Mouse (Mus musculus): ENCODE measurements around the gene Emilin3. TPM values are rescaled to one million over a fixed set of nuclear protein-coding genes. Genes with fewer than 3 reads are reported as not detected.
"Not testable (repeated sequence)": the region's sequence is repeated elsewhere in the genome, so short reads cannot be mapped to it uniquely, and the experiment has no call there.

Gene Emilin3
- total RNA-seq (2017): not detected in 2 replicates

DNA sequence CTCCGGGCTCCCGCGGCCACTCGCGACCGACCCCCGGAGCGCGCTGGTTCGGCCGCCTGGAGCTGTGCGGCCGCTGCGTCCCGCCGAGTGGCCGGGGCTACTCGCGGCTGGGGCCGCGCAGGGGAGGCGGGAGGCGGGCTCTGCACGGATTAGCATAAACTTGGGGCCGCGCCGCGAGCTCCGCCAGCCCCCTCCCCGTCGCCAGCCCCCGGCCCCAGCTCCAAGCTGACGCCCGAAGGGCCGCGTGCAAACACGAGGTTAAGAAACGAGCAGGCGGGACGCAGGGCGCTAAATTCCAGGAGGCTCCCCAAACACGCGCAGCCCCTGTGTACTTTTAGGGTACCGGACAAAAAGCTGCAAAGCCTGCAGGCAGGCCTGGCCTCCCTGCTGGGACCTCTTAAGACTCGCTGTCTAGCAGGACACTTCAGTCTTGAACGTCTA lies at the start of gene Emilin3:
Gene Emilin3 (minus strand): TSS at position 98 of the 441 bp plus-strand sequence.
- no peak for ATAC-seq (replicated peaks; ENCODE audit: low read depth, poor library complexity, severe bottlenecking)

DNA sequence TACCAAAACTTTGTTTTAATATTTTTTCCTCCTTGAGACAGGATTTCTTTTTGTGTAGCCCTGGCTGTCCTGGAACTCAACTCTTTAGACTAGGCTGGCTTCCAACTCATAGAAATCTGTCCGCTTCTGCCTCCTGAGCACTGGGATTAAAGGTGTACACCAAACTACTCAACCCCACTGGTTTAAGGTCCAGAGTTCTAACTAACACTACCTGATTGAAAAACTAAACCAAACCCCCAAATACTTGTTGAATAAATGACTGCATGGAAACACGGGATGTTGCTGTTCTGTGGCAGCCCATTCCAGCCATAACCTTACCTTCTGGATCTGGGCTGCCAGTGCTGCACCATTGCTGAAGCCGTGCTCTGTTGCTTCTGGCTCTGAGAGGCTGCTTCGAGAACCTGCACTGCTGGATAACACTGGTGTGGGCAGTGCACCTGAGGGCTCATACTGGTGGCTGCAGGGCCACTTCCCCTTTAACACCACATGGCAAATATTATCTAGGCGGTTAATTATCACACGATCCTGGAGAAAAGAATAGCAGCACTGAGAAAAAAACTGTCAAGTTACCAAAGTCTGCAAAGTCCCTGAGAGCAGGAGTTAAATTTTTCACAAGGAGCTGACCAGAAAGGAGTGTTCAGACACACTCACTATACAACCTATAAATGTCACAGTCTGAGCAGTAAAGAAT lies 49.0 kb upstream of the Emilin3 start:
- ATAC-seq (replicated peaks; ENCODE audit: low read depth, poor library complexity, severe bottlenecking): peak; percentile 46; the same call in 1 of the 2 replicates

DNA sequence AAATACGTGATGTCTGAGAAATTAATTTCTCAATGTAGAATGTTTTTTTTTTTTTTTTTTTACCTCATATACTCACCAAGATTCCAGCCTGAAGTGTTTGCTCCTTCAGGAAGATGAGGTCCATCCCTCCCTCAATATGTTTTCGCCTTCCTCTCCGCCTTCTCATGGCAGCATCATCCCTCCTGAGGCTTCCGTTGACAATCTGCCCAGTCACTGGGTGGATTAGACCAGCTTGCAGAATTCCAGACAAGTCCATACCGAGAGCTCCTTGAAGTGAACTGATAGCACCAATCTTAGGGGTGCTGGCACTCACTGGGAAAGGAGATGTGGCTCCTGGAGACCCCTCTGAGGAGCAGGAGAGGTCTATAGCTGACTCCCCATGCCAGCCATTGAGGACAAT lies 47.8 kb upstream of the Emilin3 start:
- ATAC-seq (replicated peaks; ENCODE audit: low read depth, poor library complexity, severe bottlenecking): no peak

DNA sequence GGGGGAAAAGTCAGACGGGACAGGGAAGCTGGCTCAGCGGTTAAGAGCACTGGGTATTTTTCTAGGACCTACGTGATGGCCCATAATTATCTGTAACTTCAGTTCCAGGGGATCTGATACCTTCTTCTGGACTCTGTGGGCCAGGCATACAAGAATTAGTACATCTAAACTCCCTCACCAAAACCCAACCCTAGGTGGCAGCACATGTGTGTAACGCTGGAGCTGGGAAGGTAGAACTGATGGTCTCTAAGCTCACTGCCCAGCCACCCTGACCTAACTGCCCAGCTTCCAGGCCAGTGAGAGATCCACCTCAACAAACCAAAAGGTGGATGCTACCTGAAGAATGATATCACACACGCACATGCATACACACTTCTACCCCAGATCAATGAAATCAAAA lies 46.6 kb upstream of the Emilin3 start:
- no peak for ATAC-seq (replicated peaks; ENCODE audit: low read depth, poor library complexity, severe bottlenecking)

DNA sequence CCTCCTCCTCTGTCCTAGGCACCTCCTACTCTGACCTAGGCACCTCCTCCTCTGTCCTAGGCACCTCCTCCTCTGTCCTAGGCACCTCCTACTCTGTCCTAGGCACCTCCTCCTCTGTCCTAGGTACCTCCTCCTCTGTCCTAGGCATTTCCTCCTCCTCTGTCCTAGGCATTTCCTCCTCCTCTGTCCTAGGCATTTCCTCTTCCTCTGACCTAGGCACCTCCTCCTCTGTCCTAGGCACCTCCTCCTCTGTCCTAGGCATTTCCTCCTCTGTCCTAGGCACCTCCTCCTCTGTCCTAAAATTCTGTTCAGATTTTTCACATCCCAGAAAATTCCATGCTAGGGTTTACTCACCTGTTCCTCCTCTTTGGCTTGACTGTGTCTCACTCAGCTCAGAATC lies 45.7 kb upstream of the Emilin3 start:
- not testable (repeated sequence) for ATAC-seq (replicated peaks; ENCODE audit: low read depth, poor library complexity, severe bottlenecking)

DNA sequence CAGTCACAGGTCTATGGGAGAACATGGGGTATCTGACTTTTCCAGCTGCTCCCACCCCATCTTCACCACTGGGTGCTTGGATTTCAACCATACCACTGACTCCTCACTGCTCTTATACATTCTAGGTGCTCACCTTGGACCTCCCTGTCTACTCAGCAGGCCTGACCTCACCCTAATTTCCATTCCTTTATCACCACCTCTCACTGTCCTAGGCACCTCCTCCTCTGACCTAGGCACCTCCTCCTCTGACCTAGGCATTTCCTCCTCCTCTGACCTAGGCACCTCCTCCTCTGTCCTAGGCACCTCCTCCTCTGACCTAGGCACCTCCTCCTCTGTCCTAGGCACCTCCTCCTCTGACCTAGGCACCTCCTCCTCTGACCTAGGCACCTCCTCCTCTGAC lies 45.2 kb upstream of the Emilin3 start:
- ATAC-seq (replicated peaks; ENCODE audit: low read depth, poor library complexity, severe bottlenecking): not testable (repeated sequence)

DNA sequence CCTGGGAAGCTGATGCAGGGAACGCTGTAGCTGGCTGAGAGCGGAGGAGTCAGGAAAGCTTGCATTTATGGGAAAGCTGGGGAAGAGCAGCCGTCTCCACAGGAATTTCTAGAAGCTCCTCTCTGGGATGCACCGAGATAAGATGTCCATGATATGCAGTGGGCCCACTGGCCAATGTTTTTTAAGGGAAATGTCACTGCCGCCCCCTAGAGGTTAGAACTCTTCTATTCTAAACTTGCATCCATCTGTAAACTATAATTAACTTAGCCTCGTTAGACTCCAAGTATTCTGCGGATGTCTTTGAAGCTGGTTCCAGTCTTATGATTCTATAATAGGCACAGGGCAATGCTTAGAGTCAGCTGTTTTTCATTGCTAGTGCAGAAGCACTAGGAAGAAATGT lies 43.2 kb upstream of the Emilin3 start:
- no peak for ATAC-seq (replicated peaks; ENCODE audit: low read depth, poor library complexity, severe bottlenecking)

DNA sequence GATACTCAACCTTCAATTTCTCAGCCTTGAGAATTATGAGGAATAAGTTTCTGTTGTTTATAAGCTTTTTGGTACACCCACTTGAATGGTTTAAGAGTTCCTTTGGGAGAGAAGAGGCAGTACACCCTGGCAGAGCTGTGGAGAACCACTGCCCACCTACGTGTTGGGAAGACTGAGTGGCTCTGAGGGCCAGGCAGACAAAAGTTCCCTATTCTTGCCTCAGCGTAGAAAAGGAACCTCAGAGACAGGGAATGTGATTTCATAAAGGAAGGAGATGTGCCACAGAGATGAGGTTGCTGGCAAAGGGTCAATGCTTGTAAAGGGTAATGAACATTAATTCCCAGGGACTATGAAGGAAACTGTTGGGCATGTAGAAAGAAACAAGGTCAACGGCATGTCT lies 42.4 kb upstream of the Emilin3 start:
- ATAC-seq (replicated peaks; ENCODE audit: low read depth, poor library complexity, severe bottlenecking): no peak

DNA sequence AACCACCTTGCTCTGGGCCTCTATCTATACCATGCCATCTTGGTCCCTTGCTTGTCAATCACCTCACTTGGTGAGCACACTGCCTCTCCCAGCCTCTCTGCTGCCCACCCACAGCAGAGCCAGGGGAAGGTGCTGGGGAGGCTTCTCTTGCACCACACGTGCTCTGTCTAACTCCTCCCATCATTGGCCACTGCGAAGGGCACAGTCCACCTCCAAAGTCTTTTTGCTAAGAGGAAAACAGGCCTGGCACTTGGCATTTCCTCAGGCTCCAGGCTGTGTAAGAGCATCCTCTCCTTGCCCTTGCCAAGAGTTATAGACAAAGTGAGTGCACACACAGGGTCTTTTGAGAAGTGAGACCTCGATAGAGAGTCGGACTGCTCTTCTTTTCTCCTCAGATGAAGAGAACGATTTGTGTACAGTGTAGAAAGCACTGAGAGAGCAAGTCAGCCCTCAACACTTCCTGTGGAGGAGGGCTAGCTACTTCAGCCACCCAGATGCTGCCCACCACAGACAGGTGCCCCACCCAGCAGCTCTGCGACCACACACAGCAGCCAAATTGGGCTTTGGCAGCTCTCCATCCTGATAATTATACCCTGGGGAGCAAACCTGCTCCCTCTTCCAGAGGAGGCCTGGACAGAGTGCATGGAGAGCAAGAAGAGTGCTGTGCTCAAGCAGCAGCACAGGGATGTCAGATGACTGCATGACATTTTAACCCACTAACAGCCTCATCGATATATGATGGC lies 41.2 kb upstream of the Emilin3 start:
- ATAC-seq (replicated peaks; ENCODE audit: low read depth, poor library complexity, severe bottlenecking): 0 out of 2 replicates have a peak, but pooled peaks have one; percentile 23

DNA sequence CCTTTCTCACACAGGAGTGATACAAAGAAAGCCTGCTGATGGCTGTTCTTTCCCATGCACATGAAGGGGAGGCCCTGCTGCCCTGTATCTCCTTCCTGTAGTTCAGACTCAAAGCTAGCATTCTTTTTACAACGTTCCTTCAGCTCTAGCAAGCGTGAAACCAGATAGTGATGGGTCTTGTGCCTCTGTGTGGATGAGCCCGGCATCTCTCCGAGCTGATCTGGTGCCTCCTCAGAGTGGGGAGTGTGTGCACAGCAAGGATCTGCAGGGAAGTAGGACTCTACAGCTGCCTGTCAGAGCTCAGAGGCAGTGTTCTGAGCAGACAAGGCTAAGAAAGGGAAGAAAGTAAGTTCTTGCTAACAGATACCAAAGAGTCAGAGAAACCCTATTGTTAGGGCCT lies 39.5 kb upstream of the Emilin3 start:
- no peak for ATAC-seq (replicated peaks; ENCODE audit: low read depth, poor library complexity, severe bottlenecking)

DNA sequence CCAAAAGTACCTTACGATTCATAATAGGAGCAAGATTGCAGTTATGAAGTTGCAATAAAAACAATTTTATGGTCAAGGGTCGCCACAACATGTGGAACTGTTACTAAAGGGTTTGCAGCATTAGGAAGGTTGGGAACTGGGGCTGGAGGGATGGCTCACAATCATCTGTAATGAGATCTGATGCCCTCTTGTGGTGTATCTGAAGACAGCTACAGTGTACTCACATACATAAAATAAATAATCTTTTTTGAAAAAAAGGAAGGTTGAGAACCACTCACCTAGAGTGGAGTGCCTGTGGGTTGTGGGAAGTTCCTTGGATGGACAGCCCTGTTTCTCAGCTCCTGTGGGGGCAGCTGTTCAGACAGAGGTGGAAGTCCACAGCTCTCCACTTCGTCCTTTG lies 30.3 kb upstream of the Emilin3 start:
- ATAC-seq (replicated peaks; ENCODE audit: low read depth, poor library complexity, severe bottlenecking): no peak

DNA sequence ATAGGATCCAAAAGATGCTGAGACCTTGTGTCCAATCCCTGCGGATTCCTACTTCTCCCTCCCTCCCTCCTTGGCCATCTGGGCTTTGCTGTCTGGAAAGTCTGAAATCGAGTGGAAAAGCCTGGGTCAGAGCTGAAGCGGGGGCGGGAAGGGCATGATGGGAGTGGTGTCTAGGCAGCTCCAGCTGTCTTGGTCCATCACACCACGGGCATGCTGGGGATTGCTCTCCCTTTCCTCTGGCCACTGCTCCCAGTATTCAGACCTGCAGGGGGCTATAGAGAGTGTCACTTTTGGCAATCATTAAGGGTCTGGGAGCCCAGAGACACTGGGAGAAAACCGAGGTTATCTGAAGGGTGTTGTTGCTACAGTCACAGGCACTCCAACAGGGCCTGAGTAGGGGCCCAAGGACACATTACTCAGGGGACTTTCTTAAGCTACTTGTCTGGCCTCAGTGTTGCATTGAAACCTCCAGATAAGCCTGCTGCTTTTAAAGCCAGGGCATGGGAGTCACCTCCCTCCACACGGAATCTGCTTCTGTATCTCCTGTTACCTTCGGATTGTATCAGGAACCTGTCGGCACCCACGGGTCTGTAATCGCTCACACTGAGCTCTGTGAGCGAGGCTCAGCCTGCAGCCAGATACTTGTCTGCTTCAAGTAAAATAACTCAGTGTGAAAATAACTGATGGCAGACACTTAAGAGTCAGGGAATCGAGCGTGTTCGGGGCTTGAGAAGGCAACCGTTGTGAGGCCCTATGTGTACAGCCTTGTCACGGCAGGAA lies 29.0 kb upstream of the Emilin3 start:
- no peak for ATAC-seq (replicated peaks; ENCODE audit: low read depth, poor library complexity, severe bottlenecking)

DNA sequence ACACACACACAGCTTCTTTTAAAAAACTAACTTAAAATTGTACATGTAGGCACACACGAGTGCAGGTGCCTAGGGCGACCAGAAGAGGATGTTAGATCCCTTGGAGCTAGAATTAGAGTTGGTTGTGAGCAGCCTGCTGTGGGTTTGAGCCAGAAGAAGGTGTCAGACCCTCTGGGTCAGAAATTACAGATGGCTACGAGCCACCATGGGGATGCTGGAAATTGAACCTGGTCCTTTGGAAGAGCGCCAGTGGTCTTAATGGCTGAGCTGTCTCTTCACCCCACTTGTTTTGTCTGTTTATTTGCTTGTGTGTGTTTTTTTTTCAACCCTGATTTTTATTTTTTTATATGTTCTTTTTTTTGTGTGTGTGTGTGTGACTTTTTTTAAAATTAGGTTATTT lies 22.3 kb upstream of the Emilin3 start:
- ATAC-seq (replicated peaks; ENCODE audit: low read depth, poor library complexity, severe bottlenecking): no peak

DNA sequence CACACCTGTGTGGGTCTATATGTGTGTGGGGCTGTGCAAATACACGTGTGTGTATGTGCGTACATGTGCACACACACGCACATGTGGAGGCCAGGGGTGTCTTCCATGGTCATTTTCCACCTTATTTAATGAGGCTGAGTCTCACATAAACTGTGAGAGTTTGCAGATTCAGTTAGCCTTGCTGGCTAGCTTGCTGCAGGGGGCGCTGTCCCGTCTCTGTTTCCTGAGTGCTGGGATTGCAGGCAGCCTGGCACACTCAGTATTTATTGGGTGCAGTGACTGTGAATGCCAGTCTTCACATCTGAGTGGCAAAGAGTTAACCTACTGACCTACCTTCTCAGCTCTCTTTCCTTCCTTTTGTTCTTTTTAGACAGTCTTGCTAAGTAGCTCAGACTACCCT lies 21.8 kb upstream of the Emilin3 start:
- ATAC-seq (replicated peaks; ENCODE audit: low read depth, poor library complexity, severe bottlenecking): 0 out of 2 replicates have a peak, but pooled peaks have one; percentile 45

DNA sequence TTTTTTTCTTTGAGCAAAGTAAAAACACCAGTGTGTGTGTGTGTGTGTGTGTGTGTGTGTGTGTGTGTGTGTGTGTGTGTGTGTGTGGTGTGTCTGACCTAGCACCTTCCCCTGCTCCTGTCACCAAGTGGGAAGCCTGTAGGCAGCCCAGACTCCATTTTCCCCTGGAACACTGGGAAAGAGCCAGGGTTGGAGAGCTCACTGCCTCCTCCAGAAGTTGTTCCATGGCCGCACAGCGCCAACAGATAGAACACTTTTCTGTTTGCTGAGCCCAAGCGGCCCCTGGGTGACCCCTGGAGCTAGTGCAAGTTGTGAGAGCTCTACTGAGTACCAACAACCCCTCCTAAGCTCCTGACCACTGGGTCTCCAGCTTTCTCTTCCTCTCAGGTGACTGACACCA lies 20.9 kb upstream of the Emilin3 start:
- no peak for ATAC-seq (replicated peaks; ENCODE audit: low read depth, poor library complexity, severe bottlenecking)

DNA sequence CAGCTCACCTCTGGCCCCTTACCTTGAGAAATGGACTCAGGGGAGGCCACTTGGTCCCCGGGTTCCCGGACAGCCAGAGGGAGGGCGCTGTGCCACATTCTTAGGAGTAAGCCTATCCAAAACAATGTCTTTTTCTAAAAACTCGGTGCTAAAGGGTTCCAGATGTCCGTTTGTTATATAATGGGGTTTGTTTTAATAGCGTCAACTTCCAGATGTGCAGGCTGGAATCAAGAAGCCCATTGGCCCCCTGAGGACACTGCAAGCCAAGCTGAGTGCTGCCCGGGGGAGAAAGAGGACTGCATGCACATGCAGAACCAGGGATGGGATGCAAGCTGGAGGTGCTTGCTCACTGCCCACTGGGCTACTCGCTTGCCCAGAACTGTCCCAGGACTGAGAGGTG lies 20.2 kb upstream of the Emilin3 start:
- no peak for ATAC-seq (replicated peaks; ENCODE audit: low read depth, poor library complexity, severe bottlenecking)

DNA sequence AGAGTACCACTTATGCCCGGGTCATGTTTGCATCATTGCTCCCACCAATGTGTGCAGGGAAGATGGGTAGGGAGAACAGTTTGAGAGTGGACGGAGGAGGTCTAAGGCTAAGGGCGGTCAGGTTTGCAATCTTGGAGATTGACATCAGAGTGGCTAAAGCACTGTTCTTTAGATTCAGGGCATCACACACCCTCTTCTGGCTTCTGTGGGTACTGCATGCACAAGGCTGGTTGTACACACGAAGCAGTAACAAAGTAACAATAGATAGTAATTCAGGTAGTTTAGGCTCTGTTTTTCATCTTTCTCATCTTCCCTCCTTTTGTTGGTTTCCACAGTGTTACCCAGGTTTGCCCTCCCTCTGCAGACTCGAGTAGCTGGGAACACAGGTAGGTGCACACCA lies 19.2 kb upstream of the Emilin3 start:
- ATAC-seq (replicated peaks; ENCODE audit: low read depth, poor library complexity, severe bottlenecking): no peak

DNA sequence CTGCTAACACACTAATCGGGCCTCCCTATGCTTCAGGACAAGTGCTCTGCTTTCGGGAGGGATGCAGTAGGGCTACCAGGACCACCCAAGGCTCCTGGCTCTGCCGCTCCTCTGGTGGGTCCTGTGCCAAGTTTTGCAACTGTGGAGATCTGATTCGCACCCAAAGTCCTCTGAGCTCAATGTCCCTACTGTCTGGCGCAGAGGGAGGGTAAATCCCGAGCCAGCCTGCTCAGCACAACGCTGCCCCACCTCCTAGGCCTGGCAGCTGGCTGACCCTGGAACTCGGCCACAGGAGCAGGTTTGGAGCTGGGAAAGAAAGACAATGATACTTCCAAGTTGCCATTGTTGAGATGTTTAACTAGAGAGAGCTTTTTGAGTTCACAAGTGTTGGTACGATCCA lies 13.1 kb upstream of the Emilin3 start:
- no peak for ATAC-seq (replicated peaks; ENCODE audit: low read depth, poor library complexity, severe bottlenecking)

DNA sequence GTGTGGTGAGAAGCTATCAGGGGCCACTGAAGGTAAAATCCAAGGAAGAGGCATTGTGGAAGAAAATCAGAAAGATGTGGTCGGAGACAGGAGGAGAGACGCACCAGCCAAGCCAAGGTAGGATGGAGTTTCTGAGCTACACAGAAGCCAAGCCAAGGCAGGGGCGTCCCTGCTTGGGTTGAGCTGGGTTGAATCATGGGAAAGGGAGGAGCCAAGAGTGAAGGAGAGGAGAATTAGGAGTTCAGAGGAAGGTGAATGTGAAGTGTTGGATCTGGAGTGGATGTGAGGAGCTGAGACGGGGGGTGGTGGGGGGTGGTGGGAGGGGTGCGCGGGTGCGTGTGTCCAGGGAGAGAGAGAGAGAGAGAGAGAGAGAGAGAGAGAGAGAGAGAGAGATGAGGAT lies 9.2 kb upstream of the Emilin3 start:
- ATAC-seq (replicated peaks; ENCODE audit: low read depth, poor library complexity, severe bottlenecking): no peak

DNA sequence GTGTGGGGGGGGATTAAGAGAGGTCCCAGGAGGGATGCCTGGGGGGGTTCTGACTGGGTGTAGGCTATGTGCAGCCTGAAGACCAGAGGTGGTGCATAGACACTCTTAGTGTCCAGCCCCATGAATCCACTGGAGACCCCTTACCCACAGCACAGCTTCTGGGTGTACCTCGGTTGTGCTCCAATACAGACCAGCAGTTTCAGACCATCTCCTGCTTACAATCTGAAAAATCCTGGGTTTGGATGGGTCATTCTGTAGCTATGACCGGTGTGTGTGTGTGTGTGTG lies 6.7 kb upstream of the Emilin3 start:
- ATAC-seq (replicated peaks; ENCODE audit: low read depth, poor library complexity, severe bottlenecking): no peak

Measured in common myeloid progenitor, adult 5-6 weeks (primary cell).